Comparison of ENCODE assay signal across 16 mouse cellular contexts in the genomic region with DNA sequence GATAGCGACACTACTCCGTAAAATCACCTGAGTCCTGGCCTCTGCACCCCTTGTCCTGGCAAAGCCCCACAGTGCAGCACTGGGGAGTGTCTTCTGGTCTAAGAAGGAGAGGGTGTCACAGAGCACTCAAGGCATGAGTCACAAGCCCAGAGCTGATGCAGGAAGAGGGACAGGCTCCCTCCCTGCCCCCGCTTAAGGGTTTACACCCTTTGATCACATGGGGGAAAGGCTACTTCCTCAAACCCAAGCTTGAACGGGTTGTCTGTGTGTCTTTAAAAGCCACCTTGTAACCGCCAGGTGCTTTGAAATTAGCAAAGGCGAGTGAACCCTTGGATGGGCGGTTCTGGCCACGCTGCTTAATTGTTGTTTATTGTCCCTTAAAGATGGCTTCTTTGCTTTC. TPM values are rescaled to one million over a fixed set of nuclear protein-coding genes. Genes with fewer than 3 reads are reported as not detected.
DNase-seq lines count a peak whose midpoint lies in the region; ATAC-seq and TF ChIP-seq lines count a peak whose summit lies in the region.
"Had no signal": no experiment of that assay in that cellular context is flagged by ENCODE, and none has a peak within 500 bp of the region (broad histone marks: within the 10 kb centered on the region; RNA-seq: fewer than 3 reads in every experiment).

No protein-coding gene starts in this region.

- no peaks in the 10 kb centered on the region for H3K27me3 ChIP-seq in stomach, postnatal 0 days (ENCODE audit: control insufficient read depth, insufficient read depth, low read length)
- H3K27me3 ChIP-seq: heart, embryonic 15.5 days; liver, embryonic 15.5 days had no signal

- no peak overlapping the region for H3K4me2 ChIP-seq in stomach, postnatal 0 days (replicated peaks; ENCODE audit: low read depth)
- H3K4me2 ChIP-seq: heart, embryonic 15.5 days; liver, embryonic 15.5 days had no signal

- H3K4me1 ChIP-seq in lung, adult 2 months (ENCODE audit: control insufficient read depth, insufficient read depth, low read length): 0 out of 2 replicates have a peak, but pooled peaks cover 3% of the 10 kb centered on the region
- no peaks in the 10 kb centered on the region for H3K4me1 ChIP-seq in stomach, postnatal 0 days (replicated peaks; ENCODE audit: control insufficient read depth, insufficient read depth)
- H3K4me1 ChIP-seq: heart, embryonic 15.5 days had no signal

- no peak overlapping the region for H3K9ac ChIP-seq in stomach, postnatal 0 days (ENCODE audit: low read length)
- H3K9ac ChIP-seq: heart, embryonic 15.5 days; liver, embryonic 15.5 days had no signal

- H3K4me3 ChIP-seq in lung, adult 2 months (replicated peaks; ENCODE audit: extremely low read depth, low read depth, low read length): no peak overlapping the region
- H3K4me3 ChIP-seq in stomach, postnatal 0 days (ENCODE audit: low read depth, low read length): no peak overlapping the region
- H3K4me3 ChIP-seq: heart, embryonic 15.5 days; liver, embryonic 15.5 days had no signal

- H3K9me3 ChIP-seq in stomach, postnatal 0 days (ENCODE audit: control insufficient read depth, low read length): no peaks in the 10 kb centered on the region
- H3K9me3 ChIP-seq: heart, embryonic 15.5 days; liver, embryonic 15.5 days had no signal

- TF ChIP-seq POLR2A in lung, adult 2 months (IDR thresholded peaks at IDR 0.05; ENCODE audit: borderline replicate concordance, extremely low read depth, low read depth, low read length): no peak

- DNase-seq in lung, postnatal 25 days (ENCODE audit: low spot score): peak; percentile 56
- no peak for DNase-seq in lung, adult 2 months
- DNase-seq in stomach, postnatal 0 days (ENCODE audit: low spot score): peak; percentile 72
- no peak for DNase-seq in right cerebral cortex, adult 2 months (ENCODE audit: low spot score in 2 of 2)
- no peak for DNase-seq in layer of hippocampus, postnatal 14 days (ENCODE audit: low spot score in 2 of 2)
- DNase-seq: kidney, postnatal 36 days had no signal

- TF ChIP-seq CTCF in lung, adult 2 months (IDR thresholded peaks at IDR 0.05; ENCODE audit: insufficient read depth, low read length): no peak
- TF ChIP-seq CTCF in stomach, postnatal 0 days (IDR thresholded peaks at IDR 0.05; ENCODE audit: low read depth): no peak

- ATAC-seq in granulocyte monocyte progenitor cell, adult 5-6 weeks (replicated peaks; ENCODE audit: poor library complexity, severe bottlenecking): peak; percentile 83
- peak; percentile 95 for ATAC-seq in monocyte, adult 5-6 weeks (replicated peaks; ENCODE audit: insufficient number of reproducible peaks, low FRiP score, low TSS enrichment, poor library complexity, severe bottlenecking)
- peak; percentile 93 for ATAC-seq in stomach, postnatal 0 days (ENCODE audit: low FRiP score, low TSS enrichment)
- no peak for ATAC-seq in activated CD4-positive, CD25-positive, alpha-beta regulatory T cell, adult 4 months
- ATAC-seq: hindbrain, postnatal 0 days; midbrain, embryonic 16.5 days had no signal

- TF ChIP-seq EP300 in stomach, postnatal 0 days (optimal IDR thresholded peaks at IDR 0.05): no peak

- H3K27ac ChIP-seq in stomach, postnatal 0 days (replicated peaks): peak overlapping the region; percentile 84
- H3K27ac ChIP-seq: heart, embryonic 15.5 days; hindbrain, postnatal 0 days; liver, embryonic 15.5 days had no signal

- 61% methylated on average over 8 of the region's 8 CpGs for WGBS in lung, adult 2 months
- 44% methylated on average over 8 of the region's 8 CpGs for WGBS in stomach, postnatal 0 days

- H3K36me3 ChIP-seq in stomach, postnatal 0 days (ENCODE audit: control insufficient read depth, insufficient read depth, low read length): no peaks in the 10 kb centered on the region
- H3K36me3 ChIP-seq: heart, embryonic 15.5 days; liver, embryonic 15.5 days had no signal

RNA-seq across cellular contexts. Expression of a gene that starts 25.6 kb away (rescaled TPM):
- 0.34 TPM in 1 of 2 replicates, not detected in the other for polyA plus RNA-seq in lung, adult 2 months (2012; rRNA removed)
- total RNA-seq in granulocyte monocyte progenitor cell, adult 5-6 weeks (2014; fragmentation: Nextera tagmentation): 0.47 and 0.49 TPM in 2 replicates
- total RNA-seq in granulocyte monocyte progenitor cell, adult 5-6 weeks (2017): 1.1 and 2.3 TPM in 2 replicates
- 0.95 TPM in 1 of 3 replicates, not detected in the others for total RNA-seq in monocyte, adult 5-6 weeks (2017)
- 0.49 and 0.53 TPM in 2 replicates for polyA plus RNA-seq in stomach, postnatal 0 days (2015; fragmentation: Nextera tagmentation; extraction: Ambion mirVana)
- total RNA-seq in layer of hippocampus, postnatal 14 days (2021): not detected
- polyA plus RNA-seq in activated CD4-positive, CD25-positive, alpha-beta regulatory T cell, adult 4 months (2017; shearing (Covaris generic)): not detected
- total RNA-seq: gastrocnemius, adult 8-10 months; left cerebral cortex, postnatal 36 days had no signal
- polyA plus RNA-seq: cortical plate, adult 2 months; heart, embryonic 15.5 days had no signal

RNA-seq across cellular contexts. Expression of a gene that starts 36.7 kb away (rescaled TPM):
- 5.6 and 8.6 TPM in 2 replicates for polyA plus RNA-seq in lung, adult 2 months (2012; rRNA removed)
- 5.9 and 7.6 TPM in 2 replicates for total RNA-seq in granulocyte monocyte progenitor cell, adult 5-6 weeks (2014; fragmentation: Nextera tagmentation)
- 3.4 and 6.4 TPM in 2 replicates for total RNA-seq in granulocyte monocyte progenitor cell, adult 5-6 weeks (2017)
- 2.3 to 6.9 TPM (median 2.6 TPM) in 3 replicates for total RNA-seq in monocyte, adult 5-6 weeks (2017)
- polyA plus RNA-seq in stomach, postnatal 0 days (2015; fragmentation: Nextera tagmentation; extraction: Ambion mirVana): 1.5 and 2.4 TPM in 2 replicates
- 10 to 100 TPM; 17.6 to 18.6 TPM for total RNA-seq in layer of hippocampus, postnatal 14 days (2021)
- polyA plus RNA-seq in activated CD4-positive, CD25-positive, alpha-beta regulatory T cell, adult 4 months (2017; shearing (Covaris generic)): 1 to 10 TPM; 2.1 to 2.2 TPM

RNA-seq across cellular contexts. Expression of a gene that starts 39.0 kb away (rescaled TPM):
- 0.06 and 0.12 TPM in 2 replicates for polyA plus RNA-seq in lung, adult 2 months (2012; rRNA removed)
- total RNA-seq in granulocyte monocyte progenitor cell, adult 5-6 weeks (2014; fragmentation: Nextera tagmentation): not detected in 2 replicates
- total RNA-seq in granulocyte monocyte progenitor cell, adult 5-6 weeks (2017): not detected in 2 replicates
- 1.6 to 2.5 TPM in 2 of 3 replicates, not detected in the other for total RNA-seq in monocyte, adult 5-6 weeks (2017)
- 0.08 TPM in 1 of 2 replicates, not detected in the other for polyA plus RNA-seq in stomach, postnatal 0 days (2015; fragmentation: Nextera tagmentation; extraction: Ambion mirVana)
- total RNA-seq in layer of hippocampus, postnatal 14 days (2021): under 1 TPM; 0.14 TPM
- under 1 TPM; 0.31 to 0.74 TPM for polyA plus RNA-seq in activated CD4-positive, CD25-positive, alpha-beta regulatory T cell, adult 4 months (2017; shearing (Covaris generic))
- polyA plus RNA-seq: liver, embryonic 15.5 days; midbrain, embryonic 16.5 days had no signal

Comparison
In these comparisons a context has a peak if more than half of its experiments do, and no peak if none do; other contexts are left out.
1. DNase-seq: peak in lung, postnatal 25 days (single experiment) and stomach, postnatal 0 days (single experiment); none in lung, adult 2 months (single experiment), right cerebral cortex, adult 2 months (0 of 2) and layer of hippocampus, postnatal 14 days (0 of 2).